Mouse (Mus musculus) macrophage (primary cell): ENCODE results near the gene Rexo1. TPM values are rescaled to one million over a fixed set of nuclear protein-coding genes. Genes with fewer than 3 reads are reported as not detected.

Experiments
- H3K27ac ChIP-seq: fragments of 350-480 bp; formaldehyde crosslinking; 2 replicates; pipeline ENCODE4 v1.9.0; 2021
- H3K36me3 ChIP-seq: fragments of 350-480 bp; formaldehyde crosslinking; 2 replicates; pipeline ENCODE4 v1.9.0; 2021; ENCODE audit errors: inconsistent target
- H3K4me3 ChIP-seq: fragments of 350-480 bp; formaldehyde crosslinking; 2 replicates; pipeline ENCODE4 v1.9.0; 2021; ENCODE audit errors: inconsistent target
- H3K79me2 ChIP-seq: fragments of 350-480 bp; formaldehyde crosslinking; 2 replicates; pipeline ENCODE4 v1.9.0; 2021; ENCODE audit errors: inconsistent target
- WGBS: methylation state at CpG from one replicate; pipeline ENCODE4 v1.1.7; 2026; ENCODE audit warnings: inconsistent platforms; ENCODE audit not compliant: missing documents; 5-methylcytosine and 5-hydroxymethylcytosine counted together
- polyA plus RNA-seq: library from polyadenylated mRNA; stranded (reverse); fragments of 250-400 nt; gene quantifications from 3 replicates; pipeline ENCODE4 v1.2.4, GENCODE M21; 2018; ENCODE audit warnings: inconsistent platforms

Gene Rexo1
- polyA plus RNA-seq, 1 experiment from 2014 or later = 18.5 TPM

DNA sequence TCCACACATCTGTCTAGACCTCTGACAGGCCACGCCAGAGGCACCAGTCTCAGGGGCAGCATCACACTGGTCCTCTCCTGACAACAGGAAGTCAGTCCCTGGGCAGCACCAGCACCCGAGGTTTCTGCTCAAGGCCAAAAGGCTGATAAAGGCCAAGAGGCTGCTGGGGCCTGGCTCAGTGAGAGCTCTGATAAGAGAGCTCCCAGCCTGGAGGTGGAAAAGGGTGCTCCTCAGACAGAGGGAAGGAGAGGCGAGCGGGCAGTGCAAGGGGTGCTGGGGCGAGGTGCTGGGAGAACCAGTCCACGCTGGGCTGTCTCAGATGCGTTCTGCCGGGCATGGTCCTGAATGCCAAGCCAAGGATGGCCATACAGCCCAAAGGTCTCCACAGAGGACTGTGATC lies 7.8 kb downstream of the Rexo1 start:
- WGBS = 80% methylated on average over 8 of the region's 8 CpGs
- Histone ChIP-seq H3K4me3 (no peak overlapping the region), H3K79me2 (peaks cover 82% of the 10 kb centered on the region), H3K27ac (no peak overlapping the region), H3K36me3 (peaks cover 11% of the 10 kb centered on the region; the same call in 1 of the 2 replicates)

GRCm38 (mm10) chr10:80552364-80552763 lies 9.0 kb downstream of the Rexo1 start:
- peaks cover 70% of the 10 kb centered on the region for H3K79me2 ChIP-seq
- no peak overlapping the region for H3K27ac ChIP-seq
- no peak overlapping the region for H3K4me3 ChIP-seq
- H3K36me3 ChIP-seq = peaks cover 13% of the 10 kb centered on the region
- 89% methylated on average over 9 of the region's 9 CpGs for WGBS

- WGBS = 94% methylated on average over 21 of the region's 21 CpGs
- H3K36me3 ChIP-seq = peaks cover 39% of the 10 kb centered on the region
- no peak overlapping the region for H3K4me3 ChIP-seq
- H3K79me2 ChIP-seq = peaks cover 39% of the 10 kb centered on the region
- no peak overlapping the region for H3K27ac ChIP-seq
Observed at GRCm38 (mm10) chr10:80549279-80549678, 12.1 kb downstream of the Rexo1 start.

DNA sequence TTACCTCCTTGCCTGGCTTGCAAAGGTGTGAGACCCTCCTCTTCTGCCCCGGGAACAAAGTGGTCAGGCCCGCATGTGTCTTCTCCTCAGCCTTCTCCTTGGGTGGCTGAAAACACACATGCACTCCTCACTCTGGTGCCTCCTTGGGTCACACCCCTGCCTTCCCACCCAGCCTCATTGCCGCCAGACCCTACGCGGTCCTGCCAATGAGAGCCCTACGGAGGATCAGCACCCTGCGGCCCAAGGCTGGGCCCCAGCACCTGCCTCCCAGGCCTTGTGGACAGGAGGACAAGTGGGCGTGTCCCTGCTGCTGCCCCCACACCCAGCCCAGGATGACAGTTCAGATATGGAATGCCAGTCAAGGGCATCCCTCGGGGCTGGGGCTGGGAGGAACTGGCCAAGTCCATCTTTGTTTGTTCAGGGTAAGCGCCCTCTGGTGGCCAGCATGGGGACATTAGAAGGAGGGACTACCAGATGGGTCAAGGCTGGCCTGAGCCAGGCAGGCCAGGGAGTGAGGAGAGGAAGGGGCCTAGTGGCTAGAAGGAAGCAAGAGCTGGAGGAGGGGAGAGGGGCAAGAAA lies 12.8 kb downstream of the Rexo1 start:
- Histone ChIP-seq H3K79me2 (peaks cover 31% of the 10 kb centered on the region), H3K27ac (no peak overlapping the region), H3K4me3 (no peak overlapping the region), H3K36me3 (peaks cover 46% of the 10 kb centered on the region)
- 82% methylated on average over 10 of the region's 10 CpGs for WGBS

DNA sequence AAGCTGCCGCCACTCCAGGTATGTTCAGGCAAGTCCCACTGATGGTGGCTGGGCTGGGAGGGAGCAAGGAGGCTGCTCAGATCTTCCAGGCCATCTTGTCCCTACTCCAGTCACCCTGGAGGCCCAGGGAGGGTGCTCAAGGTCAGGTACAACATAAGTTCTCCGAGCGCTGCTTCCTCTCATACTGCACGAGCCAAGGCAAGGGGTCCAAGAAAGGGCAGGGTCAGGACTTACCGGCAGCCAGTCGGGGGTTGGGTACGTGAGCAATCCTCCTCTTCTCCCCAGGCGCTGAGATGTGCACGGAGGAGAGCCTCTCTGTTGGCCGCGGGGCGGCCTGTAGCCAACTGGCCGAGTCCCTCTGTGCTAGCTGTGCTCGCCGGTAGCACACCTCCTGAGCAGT lies 13.8 kb downstream of the Rexo1 start:
- WGBS = 96% methylated on average over 15 of the region's 15 CpGs
- H3K27ac ChIP-seq = no peak overlapping the region
- peaks cover 56% of the 10 kb centered on the region for H3K36me3 ChIP-seq
- no peak overlapping the region for H3K4me3 ChIP-seq
- peaks cover 21% of the 10 kb centered on the region for H3K79me2 ChIP-seq

GRCm38 (mm10) chr10:80546945-80547344 lies 14.4 kb downstream of the Rexo1 start:
- no peak overlapping the region for H3K4me3 ChIP-seq
- WGBS = 88% methylated on average over 4 of the region's 4 CpGs
- H3K27ac ChIP-seq = no peak overlapping the region
- H3K79me2 ChIP-seq = peaks cover 15% of the 10 kb centered on the region
- peaks cover 62% of the 10 kb centered on the region for H3K36me3 ChIP-seq

GRCm38 (mm10) chr10:80545590-80545989 lies 15.8 kb downstream of the Rexo1 start:
- peaks cover 67% of the 10 kb centered on the region for H3K36me3 ChIP-seq
- no peak overlapping the region for H3K4me3 ChIP-seq
- no peak overlapping the region for H3K27ac ChIP-seq
- peaks cover 2% of the 10 kb centered on the region; the same call in 1 of the 2 replicates for H3K79me2 ChIP-seq
- WGBS = 92% methylated on average over 8 of the region's 8 CpGs

- Histone ChIP-seq H3K79me2 (no peaks in the 10 kb centered on the region), H3K27ac (no peak overlapping the region), H3K36me3 (peaks cover 56% of the 10 kb centered on the region), H3K4me3 (no peak overlapping the region)
- WGBS = 95% methylated on average over 14 of the region's 14 CpGs
Observed at GRCm38 (mm10) chr10:80543873-80544272, 17.5 kb downstream of the Rexo1 start.

- Histone ChIP-seq H3K27ac (no peak overlapping the region), H3K36me3 (peaks cover 31% of the 10 kb centered on the region), H3K4me3 (no peak overlapping the region), H3K79me2 (no peaks in the 10 kb centered on the region)
- 54% methylated on average over 4 of the region's 5 CpGs for WGBS
Observed at GRCm38 (mm10) chr10:80539493-80539892, 21.9 kb downstream of the Rexo1 start.

DNA sequence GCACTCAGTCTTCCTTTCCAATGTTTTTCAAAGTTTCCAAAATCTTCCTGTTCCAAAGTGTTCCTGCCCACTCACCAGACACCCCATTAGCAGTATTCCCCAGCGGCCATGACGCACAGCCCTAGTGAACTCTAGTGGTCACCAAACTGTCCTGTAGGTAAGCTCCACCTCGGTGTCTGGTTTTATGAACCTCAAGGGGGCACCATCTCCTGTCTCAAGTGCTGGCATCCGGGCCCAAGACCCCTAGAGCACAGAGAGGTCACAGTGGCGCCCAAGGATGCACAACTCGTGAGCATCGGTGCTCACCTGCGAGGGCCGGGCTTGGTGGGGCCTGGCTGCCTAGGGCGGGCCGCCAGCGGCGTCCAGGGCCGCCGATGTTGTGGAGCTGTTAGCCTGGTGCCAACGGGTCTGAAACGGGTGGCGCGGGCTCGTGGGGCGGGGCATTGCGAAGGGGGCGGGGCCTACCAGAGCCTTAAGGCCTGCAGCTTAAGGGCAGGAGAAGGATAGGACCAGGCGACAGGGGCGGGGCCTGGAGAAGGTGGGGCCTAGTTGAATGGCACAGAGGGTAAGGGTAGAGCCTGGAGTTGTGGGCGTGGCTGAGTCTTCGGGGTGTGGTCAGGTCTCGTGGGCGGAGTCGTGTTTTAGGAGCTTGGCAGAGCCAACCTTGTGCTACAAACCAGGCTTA lies 22.5 kb downstream of the Rexo1 start, which contains the start of gene Atp8b3:
Atp8b3 (minus strand) TSS at position 415 of the 685 bp plus-strand sequence.
- WGBS = 6% methylated on average over 30 of the region's 30 CpGs

GRCm38 (mm10) chr10:80538180-80538579 lies 23.2 kb downstream of the Rexo1 start:
- Histone ChIP-seq H3K27ac (no peak overlapping the region), H3K36me3 (peaks cover 18% of the 10 kb centered on the region), H3K79me2 (no peaks in the 10 kb centered on the region), H3K4me3 (no peak overlapping the region)
- WGBS = 45% methylated on average over 5 of the region's 5 CpGs

More for the DNA sequence above, 22.5 kb downstream of the Rexo1 start, which contains the start of gene Atp8b3:
- Histone ChIP-seq H3K4me3 (no peak within 1 kb of the TSS), H3K36me3 (peaks cover 25% of the 10 kb centered on the region), H3K79me2 (no peaks in the 10 kb centered on the region), H3K27ac (no peak within 1 kb of the TSS)

GRCm38 (mm10) chr10:80535711-80536110 lies 25.6 kb downstream of the Rexo1 start:
- H3K36me3 ChIP-seq = no peaks in the 10 kb centered on the region
- no peaks in the 10 kb centered on the region for H3K79me2 ChIP-seq
- no peak overlapping the region for H3K27ac ChIP-seq
- no peak overlapping the region for H3K4me3 ChIP-seq
- WGBS = 40% methylated on average over 13 of the region's 13 CpGs

DNA sequence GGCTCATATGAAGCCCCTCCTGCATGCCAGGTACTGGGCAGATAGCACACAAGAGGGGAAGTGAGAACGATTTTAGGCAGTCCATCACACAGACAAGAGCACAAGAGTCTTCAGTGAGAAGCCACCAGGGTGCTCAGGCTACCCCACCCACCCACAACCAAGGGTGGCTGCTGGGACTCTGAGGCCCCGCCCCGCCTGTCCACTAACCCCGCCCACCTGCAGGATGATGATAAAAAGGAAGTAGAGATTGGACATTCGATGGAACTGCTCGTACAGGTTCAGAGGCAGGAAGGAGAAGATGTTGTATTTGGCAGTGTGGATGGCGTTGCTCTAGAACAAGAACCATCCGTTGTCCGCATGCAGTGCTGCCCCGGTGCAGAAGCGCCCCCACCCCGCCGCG lies 26.3 kb downstream of the Rexo1 start:
- no peak overlapping the region for H3K4me3 ChIP-seq
- WGBS = 4% methylated on average over 14 of the region's 14 CpGs
- H3K27ac ChIP-seq = no peak overlapping the region
- no peaks in the 10 kb centered on the region for H3K79me2 ChIP-seq
- no peaks in the 10 kb centered on the region for H3K36me3 ChIP-seq

GRCm38 (mm10) chr10:80533704-80534103 lies 27.7 kb downstream of the Rexo1 start:
- no peaks in the 10 kb centered on the region for H3K36me3 ChIP-seq
- H3K27ac ChIP-seq = no peak overlapping the region
- H3K4me3 ChIP-seq = no peak overlapping the region
- H3K79me2 ChIP-seq = no peaks in the 10 kb centered on the region
- 33% methylated on average over 7 of the region's 7 CpGs for WGBS

DNA sequence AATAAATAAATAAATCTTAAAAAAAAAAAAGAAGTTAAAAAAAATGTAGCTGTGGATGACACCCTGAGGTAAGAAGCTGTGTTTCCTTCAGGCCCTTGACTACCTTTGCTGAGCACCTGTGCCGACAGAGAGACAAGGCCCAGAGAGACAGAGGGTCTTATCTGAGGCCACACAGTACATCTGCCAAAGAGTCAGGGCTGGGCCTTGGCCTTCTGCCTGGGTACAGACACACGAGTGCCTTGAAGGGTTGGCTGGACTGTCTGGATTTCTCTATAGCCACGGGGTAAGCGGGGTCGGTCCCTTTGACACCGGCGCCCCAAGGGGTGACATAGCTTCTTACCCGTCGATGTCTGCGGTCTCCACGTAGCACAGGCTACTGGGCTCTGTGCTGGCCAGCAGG lies 28.6 kb downstream of the Rexo1 start:
- Histone ChIP-seq H3K4me3 (no peak overlapping the region), H3K79me2 (no peaks in the 10 kb centered on the region), H3K36me3 (no peaks in the 10 kb centered on the region), H3K27ac (no peak overlapping the region)
- WGBS = 90% methylated on average over 11 of the region's 11 CpGs
